Mouse (Mus musculus): ENCODE measurements around the gene Iqsec1.
A peak's percentile ranks its signal among the peaks of the same experiment; 100 is the strongest.
"Not testable (repeated sequence)": the region's sequence is repeated elsewhere in the genome, so short reads cannot be mapped to it uniquely, and the experiment has no call there.

Gene Iqsec1

GRCm38 (mm10) chr6:90648391-90648790 is 340.1 kb downstream of the Iqsec1 start:
- DNase-seq = no peak

DNA sequence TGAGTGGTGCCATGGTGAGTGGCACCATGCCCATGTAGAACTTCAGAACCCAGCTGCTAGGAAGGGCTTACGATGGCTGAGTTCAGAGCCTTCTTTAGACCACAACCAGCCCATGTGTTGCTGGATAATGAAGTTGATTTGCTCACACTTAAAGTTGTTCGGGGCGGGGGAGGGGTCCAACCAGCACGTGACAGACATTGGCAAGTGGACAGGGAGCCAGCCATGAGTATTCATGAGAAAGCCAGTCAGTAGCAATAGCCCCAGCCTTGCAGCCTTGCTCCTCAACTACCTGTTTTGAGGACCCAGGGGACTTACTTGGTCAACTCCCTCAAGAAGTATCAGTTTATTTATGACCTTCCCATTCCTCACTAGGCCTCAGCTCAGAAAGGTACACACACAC is 343.5 kb downstream of the Iqsec1 start:
- no peak for DNase-seq

GRCm38 (mm10) chr6:90643057-90643456 is 345.4 kb downstream of the Iqsec1 start:
- DNase-seq = no peak

DNA sequence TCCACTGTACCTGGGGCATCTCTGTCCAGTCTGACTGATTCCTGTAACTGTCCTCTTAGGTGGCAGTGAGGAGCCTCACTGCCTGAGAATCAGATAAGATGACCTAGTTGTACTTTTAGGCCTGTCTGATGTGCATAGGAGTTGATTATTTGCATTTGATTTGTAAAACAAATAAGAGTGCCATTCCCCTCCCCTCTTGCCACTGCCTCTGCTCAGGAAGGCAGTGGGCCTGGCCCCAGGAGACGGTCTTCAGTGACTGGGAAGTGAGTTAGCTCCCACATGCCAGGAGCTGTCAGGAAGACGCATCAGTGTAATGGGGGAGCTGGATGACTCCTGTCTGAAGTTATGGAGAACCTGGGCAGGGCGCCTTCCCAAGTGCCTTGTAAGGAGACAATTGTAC is 352.9 kb downstream of the Iqsec1 start:
- DNase-seq = no peak

GRCm38 (mm10) chr6:90635081-90635480 is 353.4 kb downstream of the Iqsec1 start:
- DNase-seq = no peak

- DNase-seq = not testable (repeated sequence)
These were observed 356.0 kb downstream of the Iqsec1 start for GRCm38 (mm10) chr6:90632526-90632925.

- no peak for DNase-seq
These were observed 358.1 kb downstream of the Iqsec1 start for GRCm38 (mm10) chr6:90630427-90630826.

- DNase-seq = no peak
These were observed 359.0 kb downstream of the Iqsec1 start for GRCm38 (mm10) chr6:90629506-90629905.

GRCm38 (mm10) chr6:90627556-90627955 is 360.9 kb downstream of the Iqsec1 start:
- DNase-seq = no peak

GRCm38 (mm10) chr6:90625207-90625994 is 363.1 kb downstream of the Iqsec1 start:
- no peak for DNase-seq

DNA sequence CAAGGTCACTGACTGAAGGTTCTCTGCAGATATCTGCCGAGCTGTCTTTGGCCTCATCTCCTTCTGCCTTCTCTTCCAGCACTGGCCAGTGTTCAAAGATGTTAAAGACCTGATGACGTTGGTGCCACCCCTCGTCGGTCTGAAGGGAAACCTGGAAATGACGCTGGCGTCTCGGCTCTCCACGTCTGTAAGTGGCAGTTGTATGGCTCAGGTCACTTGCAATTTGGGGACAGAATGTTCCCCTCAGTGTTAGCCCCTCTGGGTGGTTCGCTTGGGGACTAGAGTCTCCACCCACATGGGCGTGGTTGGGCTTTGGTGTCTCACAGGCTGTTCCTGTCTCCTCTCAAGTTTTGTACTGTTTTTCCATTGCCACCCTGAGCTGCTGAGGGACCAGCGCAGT is 363.8 kb downstream of the Iqsec1 start:
- no peak for DNase-seq

- DNase-seq = no peak
These were observed 364.3 kb downstream of the Iqsec1 start for GRCm38 (mm10) chr6:90624184-90624583.

DNA sequence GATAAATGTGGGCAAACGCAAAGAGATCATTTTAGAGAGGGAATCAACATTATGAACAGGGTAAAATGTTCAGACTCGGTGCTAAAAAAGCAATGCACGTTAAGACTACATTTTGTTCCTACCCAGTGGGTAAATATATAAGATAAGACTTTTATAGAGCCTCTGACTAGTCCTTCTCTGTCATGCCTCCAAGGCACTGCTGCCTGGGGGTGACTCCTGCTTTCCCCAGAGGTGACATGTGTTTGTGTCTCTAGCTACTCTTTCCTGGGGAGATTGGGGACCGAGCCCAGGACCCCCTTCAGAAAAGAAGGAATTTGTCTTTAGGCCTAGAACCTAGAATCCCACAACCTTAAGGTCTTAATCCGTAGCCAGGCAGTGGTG is 365.0 kb downstream of the Iqsec1 start:
- no peak for DNase-seq

DNA sequence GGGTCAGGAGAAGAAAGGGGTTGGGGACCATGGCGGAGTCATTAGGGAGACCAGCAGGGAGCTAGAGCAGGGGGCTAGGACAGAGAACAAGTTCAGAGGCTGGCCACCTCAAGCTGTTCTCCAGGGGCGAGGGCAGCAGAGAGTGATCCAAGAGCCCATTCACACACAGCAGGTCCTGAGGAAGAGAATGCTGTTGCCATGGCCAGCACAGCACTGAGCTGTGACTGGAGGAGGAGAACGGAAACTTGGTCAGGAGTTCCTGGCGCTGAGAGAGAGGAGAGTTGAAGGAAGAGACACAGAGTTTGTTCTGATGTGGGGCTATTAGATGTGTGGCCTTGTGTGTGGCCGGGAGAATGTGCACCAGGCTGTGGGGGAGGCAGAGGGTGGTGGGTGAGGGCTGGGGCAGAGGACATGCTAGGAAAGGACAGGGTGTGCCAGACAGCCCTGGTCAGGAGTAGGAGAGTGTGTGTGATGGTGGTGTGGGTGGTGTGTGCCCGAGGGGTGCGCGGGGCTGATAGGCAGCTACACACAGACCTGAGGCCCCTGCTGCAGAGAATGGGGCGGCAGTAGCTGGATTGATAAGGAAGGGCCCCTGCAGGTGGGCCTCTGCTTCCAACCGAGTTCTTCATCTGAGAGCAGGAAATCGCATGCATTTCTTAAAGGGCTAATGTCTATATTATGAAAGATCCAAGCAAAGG is 365.6 kb downstream of the Iqsec1 start:
- no peak for DNase-seq

DNA sequence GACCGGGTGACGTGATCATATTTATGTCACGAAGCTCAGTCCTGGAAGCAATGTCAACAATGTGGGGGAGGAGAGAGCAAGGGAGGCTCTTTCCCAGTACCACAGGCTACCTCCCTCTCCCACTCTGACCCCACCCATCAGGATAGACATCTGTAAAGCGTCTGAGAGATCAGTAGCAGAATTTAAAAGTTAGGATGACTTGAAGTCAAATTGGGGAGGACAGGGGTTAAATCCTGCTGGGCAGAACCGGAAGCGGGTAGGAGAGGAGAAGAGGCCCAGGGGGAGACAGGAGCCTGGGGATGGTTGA is 366.9 kb downstream of the Iqsec1 start:
- no peak for DNase-seq

DNA sequence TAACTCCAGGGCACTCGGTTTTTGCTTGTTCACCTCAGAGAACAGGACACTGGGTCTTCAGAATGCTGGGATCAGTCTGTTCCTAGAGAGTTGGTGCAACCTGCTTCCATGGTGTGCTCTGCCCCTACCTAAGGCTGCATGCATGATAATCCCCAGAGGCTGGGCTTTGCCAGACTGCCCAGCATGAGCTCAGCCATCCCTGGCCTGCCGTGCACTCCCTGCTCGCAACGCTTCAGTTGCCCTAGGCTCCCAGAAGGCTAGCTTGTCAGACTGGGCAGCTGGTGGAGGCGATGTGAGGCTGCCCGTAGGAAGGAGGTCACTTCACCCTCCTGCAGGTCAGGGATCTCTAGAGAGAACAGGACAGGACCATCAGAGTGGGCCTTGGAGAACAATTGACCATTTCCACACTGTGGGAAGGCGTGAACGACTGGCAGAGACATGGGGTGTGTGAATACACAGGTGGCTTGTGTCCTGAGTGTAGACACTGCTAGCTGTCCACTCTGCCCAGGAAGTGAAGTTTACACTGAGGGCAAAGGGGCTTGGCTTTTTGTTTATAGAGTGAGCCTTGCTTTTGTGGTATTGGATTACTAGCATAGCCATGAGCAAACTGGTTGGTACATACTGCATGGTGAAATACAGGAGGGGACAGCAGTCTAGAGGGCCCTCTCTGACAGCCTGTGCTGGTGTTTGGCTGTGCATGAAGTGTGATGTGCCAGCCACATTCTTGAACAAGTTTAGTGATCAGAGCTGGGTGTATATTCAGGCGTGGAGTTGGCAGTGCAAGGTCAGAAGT is 367.5 kb downstream of the Iqsec1 start:
- DNase-seq = peak; percentile 28

DNA sequence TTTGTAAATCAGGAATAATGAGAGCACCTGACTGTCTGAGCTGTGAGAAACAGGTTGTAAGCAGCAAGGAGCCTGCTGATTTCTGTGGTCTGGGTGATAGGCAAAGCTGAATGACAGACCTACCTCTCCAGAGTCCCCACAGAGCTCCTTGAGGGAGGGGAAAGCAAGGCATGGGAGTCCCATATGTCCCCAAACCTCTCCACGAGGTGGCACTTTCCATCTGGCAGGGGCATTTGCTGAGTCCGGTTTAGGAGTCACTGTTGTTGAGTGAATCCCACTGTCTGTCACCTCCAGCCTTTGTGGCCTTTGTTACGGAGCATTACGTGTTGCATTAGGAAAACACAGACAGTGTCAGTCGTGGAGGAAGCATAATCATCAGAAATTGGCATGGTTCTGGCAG is 368.5 kb downstream of the Iqsec1 start:
- no peak for DNase-seq

GRCm38 (mm10) chr6:90618821-90619636 is 369.5 kb downstream of the Iqsec1 start:
- peak; percentile 54 for DNase-seq

DNA sequence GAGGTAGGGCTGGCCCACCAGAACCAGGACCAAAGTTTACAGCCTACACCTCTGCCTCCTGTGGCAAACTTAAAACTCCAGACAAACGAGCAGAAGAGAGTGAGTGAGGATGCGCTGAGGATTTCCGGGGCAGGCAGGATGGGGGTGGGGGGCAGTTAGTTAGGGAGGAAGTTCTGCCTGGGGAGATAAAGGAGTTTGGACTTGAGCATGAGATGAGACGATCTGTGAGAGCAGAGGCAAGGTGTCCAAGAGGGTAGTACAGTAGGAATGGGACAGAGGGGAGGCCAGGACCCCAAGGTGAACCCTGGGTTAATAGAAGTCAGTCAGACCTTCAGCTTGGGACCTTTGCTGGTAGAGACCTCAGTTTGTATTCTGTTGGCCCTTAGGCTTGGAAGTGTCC is 370.2 kb downstream of the Iqsec1 start:
- DNase-seq = no peak

DNA sequence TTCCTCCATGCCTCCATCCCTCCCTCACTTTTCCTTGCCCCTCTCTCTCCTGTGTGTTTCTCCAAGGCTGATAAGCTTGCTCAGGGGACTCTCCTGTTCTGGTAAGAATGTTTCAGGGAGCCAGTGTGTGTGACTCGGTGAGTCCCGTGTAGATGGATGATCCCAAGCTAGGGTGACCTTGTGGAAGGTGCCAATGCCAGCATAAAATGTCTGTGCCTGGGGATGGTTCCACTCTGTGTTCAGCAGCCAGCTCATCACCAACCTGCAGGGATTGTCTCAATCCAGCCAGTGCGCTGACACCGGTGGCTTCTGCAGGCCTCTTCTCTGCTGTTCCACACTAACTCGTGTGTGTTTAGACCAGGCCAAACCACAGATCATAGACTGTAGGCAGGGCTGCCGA is 372.0 kb downstream of the Iqsec1 start:
- no peak for DNase-seq

DNA sequence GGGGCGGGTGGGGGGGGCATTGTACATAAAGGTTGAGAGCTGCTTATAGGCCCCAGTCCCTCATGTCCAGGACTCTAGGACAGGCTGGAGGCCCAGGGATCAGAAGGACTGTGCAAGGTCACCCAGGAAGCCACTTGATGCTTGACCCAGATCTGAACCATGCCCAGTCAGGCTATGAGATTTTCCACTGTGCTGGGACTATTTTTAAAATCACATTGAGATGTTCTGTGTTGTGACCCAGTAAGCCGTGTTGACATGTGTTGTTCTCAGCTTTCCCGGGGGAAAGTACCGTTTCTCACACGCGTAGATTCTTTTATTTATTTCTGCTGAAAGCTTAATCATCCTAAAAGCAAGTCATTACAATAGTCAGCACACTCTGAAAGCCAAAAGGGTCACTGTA is 372.5 kb downstream of the Iqsec1 start:
- DNase-seq = no peak

DNA sequence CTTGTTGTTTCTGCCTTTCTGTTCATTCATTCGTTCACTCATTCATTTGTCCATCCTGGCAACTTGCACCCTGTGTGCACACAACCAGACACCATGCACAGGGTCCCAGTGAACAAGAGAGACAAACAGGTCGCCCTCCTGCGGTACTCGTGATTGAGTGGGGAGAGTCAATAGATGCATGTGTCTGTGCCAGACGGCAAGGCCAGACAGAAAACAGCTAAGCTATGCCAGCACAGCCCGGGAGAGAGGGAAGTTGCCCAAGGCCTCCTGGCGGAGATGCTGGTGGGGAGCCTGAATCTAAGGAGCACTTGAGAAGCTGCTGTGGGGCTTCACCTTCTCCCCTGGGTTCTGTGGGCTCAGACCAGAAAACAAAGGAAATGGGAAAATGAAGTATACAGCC is 373.1 kb downstream of the Iqsec1 start:
- DNase-seq = no peak

DNA sequence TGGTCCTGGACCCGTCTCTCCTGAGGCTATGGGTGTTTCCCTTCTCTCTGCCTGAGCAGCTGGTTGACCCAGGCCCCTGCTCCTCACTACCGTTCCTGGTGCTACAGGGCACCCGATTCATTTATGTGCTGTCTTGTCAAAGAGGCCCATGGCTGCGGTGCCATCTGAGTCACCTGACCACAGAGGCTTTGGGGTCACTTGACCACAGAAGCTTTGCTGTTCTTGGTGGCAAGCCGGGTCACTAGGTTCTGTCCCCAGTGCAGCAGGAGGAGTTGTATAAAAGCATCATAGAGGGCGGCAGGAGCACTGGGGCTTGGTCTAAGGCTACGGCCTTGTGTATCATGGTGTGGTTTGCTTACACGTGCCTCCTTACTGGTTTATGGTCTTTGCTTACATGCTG is 375.2 kb downstream of the Iqsec1 start:
- no peak for DNase-seq

Data from kidney, adult 18-20 months (tissue).